Mouse (Mus musculus) stomach, postnatal 0 days (tissue): ENCODE data around the gene Defb26. TPM values are rescaled to one million over a fixed set of nuclear protein-coding genes. Genes with fewer than 3 reads are reported as not detected.

Experiments
- ATAC-seq: fragments of 200-750 bp; cut with Nextera tagmentation; 2 replicates; pipeline ENCODE4 v1.8.0; 2017; ENCODE audit not compliant: low FRiP score, low TSS enrichment
- DNase-seq: peaks from one replicate; pipeline ENCODE4 v3.0.0-alpha.2; 2016; ENCODE audit warnings: low spot score
- H3K27ac ChIP-seq: fragments of 300-500 bp; sonication (generic); replicated peaks from 2 replicates; pipeline ENCODE4 v1.5.1; 2014; ENCODE audit warnings: mild to moderate bottlenecking, control low read depth
- H3K27me3 ChIP-seq: fragments of 300-500 bp; sonication (generic); 2 replicates; pipeline ENCODE4 v1.6.1; 2014; ENCODE audit warnings: low read length; ENCODE audit not compliant: control insufficient read depth, insufficient read depth
- H3K36me3 ChIP-seq: fragments of 300-500 bp; sonication (generic); 2 replicates; pipeline ENCODE4 v1.6.1; 2014; ENCODE audit warnings: low read length, mixed read lengths; ENCODE audit not compliant: control insufficient read depth, insufficient read depth
- H3K4me1 ChIP-seq: fragments of 300-500 bp; sonication (generic); replicated peaks from 2 replicates; pipeline ENCODE4 v1.6.1; 2014; ENCODE audit warnings: antibody characterized with exemption; ENCODE audit not compliant: control insufficient read depth, insufficient read depth
- H3K4me2 ChIP-seq: fragments of 300-500 bp; sonication (generic); replicated peaks from 2 replicates; pipeline ENCODE4 v1.6.1; 2014; ENCODE audit warnings: low read depth, mild to moderate bottlenecking, control low read depth, moderate library complexity
- H3K4me3 ChIP-seq: fragments of 300-500 bp; sonication (generic); 2 replicates; pipeline ENCODE4 v1.5.1; 2014; ENCODE audit warnings: low read depth, low read length, control low read depth
- H3K9ac ChIP-seq: fragments of 300-500 bp; sonication (generic); 2 replicates; pipeline ENCODE4 v1.6.1; 2014; ENCODE audit warnings: mild to moderate bottlenecking, low read length, control low read depth, mixed read lengths
- H3K9me3 ChIP-seq: fragments of 300-500 bp; sonication (generic); 2 replicates; pipeline ENCODE4 v1.6.1; 2016; ENCODE audit warnings: low read length; ENCODE audit not compliant: control insufficient read depth
- CTCF ChIP-seq: IDR thresholded peaks from 2 replicates; pipeline ENCODE4 v1.5.1; 2016; ENCODE audit warnings: antibody characterized with exemption, low read depth, mild to moderate bottlenecking, moderate library complexity
- EP300 ChIP-seq: optimal IDR thresholded peaks from 2 replicates; pipeline ENCODE3; 2016; ENCODE audit warnings: antibody characterized with exemption
- WGBS: fragments of 180-500 bp; shearing (Covaris S2); extraction: QIAGEN DNeasy Blood & Tissue Kit; methylation state at CpG from one replicate; pipeline ENCODE4 v1.1.7; 2014; 5-methylcytosine and 5-hydroxymethylcytosine counted together
- polyA plus RNA-seq: library from polyadenylated mRNA; unstranded; fragments of >200 nt; fragmentation: Nextera tagmentation; extraction: Ambion mirVana; gene quantifications from 2 replicates; pipeline ENCODE4 v1.2.1, GENCODE M21; 2015

Defb26 gene
- polyA plus RNA-seq, 1 experiment from 2014 or later, result not detected

- peak; percentile 26; the same call in 1 of the 2 replicates for TF ChIP-seq CTCF
- no peak for TF ChIP-seq EP300
- H3K4me3 ChIP-seq, result no peak overlapping the region
- H3K9me3 ChIP-seq, result no peaks in the 10 kb centered on the region
- ATAC-seq, result no peak
- no peak for DNase-seq
- 74% methylated on average over 2 of the region's 2 CpGs for WGBS
- no peaks in the 10 kb centered on the region for H3K36me3 ChIP-seq
- no peak overlapping the region for H3K9ac ChIP-seq
- H3K4me2 ChIP-seq, result no peak overlapping the region
- no peak overlapping the region for H3K27ac ChIP-seq
- H3K27me3 ChIP-seq, result no peaks in the 10 kb centered on the region
- no peaks in the 10 kb centered on the region for H3K4me1 ChIP-seq
Observed at GRCm38 (mm10) chr2:152542897-152543296, 31.4 kb upstream of the Defb26 start.

GRCm38 (mm10) chr2:152541979-152542378, 30.5 kb upstream of the Defb26 start:
- no peak overlapping the region for H3K4me2 ChIP-seq
- no peak overlapping the region for H3K27ac ChIP-seq
- ATAC-seq (no peak), DNase-seq (no peak)
- no peaks in the 10 kb centered on the region for H3K4me1 ChIP-seq
- no peak for TF ChIP-seq EP300
- no peak for TF ChIP-seq CTCF
- WGBS, result 82% methylated on average over 9 of the region's 9 CpGs
- H3K9me3 ChIP-seq, result no peaks in the 10 kb centered on the region
- H3K27me3 ChIP-seq, result no peaks in the 10 kb centered on the region
- no peaks in the 10 kb centered on the region for H3K36me3 ChIP-seq
- H3K4me3 ChIP-seq, result no peak overlapping the region
- H3K9ac ChIP-seq, result no peak overlapping the region

GRCm38 (mm10) chr2:152539944-152540710, 28.6 kb upstream of the Defb26 start, which contains the start of gene Defb29:
Gene Defb29, minus strand, starts transcription at chr2:152540098.
- TF ChIP-seq CTCF (peak; percentile 45), EP300 (no peak)
- H3K27me3 ChIP-seq, result no peaks in the 10 kb centered on the region
- H3K9ac ChIP-seq, result no peak within 1 kb of the TSS
- H3K9me3 ChIP-seq, result no peaks in the 10 kb centered on the region
- 43% methylated on average over 13 of the region's 13 CpGs for WGBS
- no peak within 1 kb of the TSS for H3K27ac ChIP-seq
- DNase-seq, result no peak
- ATAC-seq, result no peak
- H3K36me3 ChIP-seq, result no peaks in the 10 kb centered on the region
- H3K4me2 ChIP-seq, result no peak within 1 kb of the TSS
- H3K4me3 ChIP-seq, result no peak within 1 kb of the TSS
- no peaks in the 10 kb centered on the region for H3K4me1 ChIP-seq

- Histone ChIP-seq H3K27me3 (no peaks in the 10 kb centered on the region), H3K4me3 (no peak within 1 kb of the TSS), H3K9me3 (no peaks in the 10 kb centered on the region), H3K4me2 (no peak within 1 kb of the TSS), H3K27ac (no peak within 1 kb of the TSS), H3K9ac (no peak within 1 kb of the TSS), H3K36me3 (no peaks in the 10 kb centered on the region), H3K4me1 (no peaks in the 10 kb centered on the region)
- TF ChIP-seq CTCF, result peak; percentile 15; the same call in 1 of the 2 replicates
- no peak for TF ChIP-seq EP300
- ATAC-seq (no peak), DNase-seq (no peak)
- WGBS, result 74% methylated on average over 4 of the region's 4 CpGs
Observed at GRCm38 (mm10) chr2:152517981-152518380, 6.5 kb upstream of the Defb26 start, which contains the start of gene Defb28. Gene Defb28, plus strand, starts transcription at chr2:152518255.

GRCm38 (mm10) chr2:152516084-152516483, 4.6 kb upstream of the Defb26 start:
- no peak for TF ChIP-seq EP300
- no peak for TF ChIP-seq CTCF
- Histone ChIP-seq H3K4me3 (no peak overlapping the region), H3K4me1 (no peaks in the 10 kb centered on the region), H3K4me2 (no peak overlapping the region), H3K27ac (no peak overlapping the region), H3K36me3 (no peaks in the 10 kb centered on the region), H3K9ac (no peak overlapping the region), H3K27me3 (no peaks in the 10 kb centered on the region), H3K9me3 (no peaks in the 10 kb centered on the region)
- DNase-seq (no peak), ATAC-seq (no peak)
- WGBS, result 41% methylated on average over 4 of the region's 4 CpGs

GRCm38 (mm10) chr2:152503950-152504349, 7.5 kb downstream of the Defb26 start:
- ATAC-seq (no peak), DNase-seq (no peak)
- H3K27ac ChIP-seq, result no peak overlapping the region

More at GRCm38 (mm10) chr2:152503950-152504349, 7.5 kb downstream of the Defb26 start:
- WGBS, result 84% methylated on average over 2 of the region's 2 CpGs
- TF ChIP-seq EP300, result no peak
- TF ChIP-seq CTCF, result no peak
- H3K36me3 ChIP-seq, result no peaks in the 10 kb centered on the region
- no peaks in the 10 kb centered on the region for H3K27me3 ChIP-seq
- no peaks in the 10 kb centered on the region for H3K4me1 ChIP-seq
- H3K9ac ChIP-seq, result no peak overlapping the region
- H3K4me2 ChIP-seq, result no peak overlapping the region
- H3K9me3 ChIP-seq, result no peaks in the 10 kb centered on the region
- no peak overlapping the region for H3K4me3 ChIP-seq
